Mouse (Mus musculus) cerebral cortex, adult 2 months (tissue): ENCODE results near the gene Zfp1.

Experiments used
- WGBS: fragments of 180-500 bp; shearing (Covaris S2); methylation state at CpG from one replicate; pipeline ENCODE4 v1.1.7; 2018; 5-methylcytosine and 5-hydroxymethylcytosine counted together

Gene Zfp1

GRCm38 (mm10) chr8:111713817-111714216, 70.6 kb downstream of the Zfp1 start:
- WGBS: 89% methylated on average over 25 of the region's 25 CpGs

GRCm38 (mm10) chr8:111714295-111714694, 71.1 kb downstream of the Zfp1 start:
- WGBS: 77% methylated on average over 12 of the region's 12 CpGs

- WGBS: 88% methylated on average over 13 of the region's 13 CpGs
Observed at GRCm38 (mm10) chr8:111715514-111715913, 72.3 kb downstream of the Zfp1 start.

- WGBS: 16% methylated on average over 10 of the region's 10 CpGs
Observed at GRCm38 (mm10) chr8:111716603-111717487, 73.6 kb downstream of the Zfp1 start.

GRCm38 (mm10) chr8:111717488-111717792, 74.2 kb downstream of the Zfp1 start:
- WGBS: 26% methylated on average over 4 of the region's 4 CpGs

- WGBS: 43% methylated on average over 6 of the region's 6 CpGs
Observed at GRCm38 (mm10) chr8:111717866-111718265, 74.7 kb downstream of the Zfp1 start.

GRCm38 (mm10) chr8:111718937-111719336, 75.7 kb downstream of the Zfp1 start:
- 36% methylated on average over 5 of the region's 5 CpGs for WGBS

GRCm38 (mm10) chr8:111720115-111720544, 76.9 kb downstream of the Zfp1 start:
- 53% methylated on average over 4 of the region's 4 CpGs for WGBS
